Mouse (Mus musculus) kidney, postnatal 14 days (tissue): ENCODE data around the gene Spats2.
"Not testable (repeated sequence)": the region's sequence is repeated elsewhere in the genome, so short reads cannot be mapped to it uniquely, and the experiment has no call there.

Source experiments
- DNase-seq: peaks from one replicate; pipeline ENCODE4 v3.0.0; 2022; ENCODE audit warnings: mixed read lengths

Gene Spats2

DNA sequence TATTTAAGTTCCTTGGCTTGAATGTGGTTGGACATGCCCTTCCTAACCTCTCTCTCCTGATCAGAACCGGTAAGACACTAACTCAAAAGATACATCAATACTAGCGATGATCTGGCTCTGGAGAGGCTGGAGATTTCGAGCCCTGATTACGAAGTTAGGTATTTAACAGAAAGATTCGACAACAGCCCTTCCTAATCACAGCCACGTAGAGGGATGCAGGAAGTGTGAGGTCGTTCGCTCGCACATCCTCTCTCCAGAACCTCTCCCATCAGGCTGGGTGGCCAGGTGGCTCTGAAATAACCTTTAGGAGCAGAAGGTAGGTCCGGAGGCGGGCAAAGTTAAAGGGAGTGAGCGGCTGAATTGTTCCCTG lies at the start of gene Spats2:
Spats2 (plus strand) TSS at position 206 of the 370 bp plus-strand sequence.
- DNase-seq, result no peak

DNA sequence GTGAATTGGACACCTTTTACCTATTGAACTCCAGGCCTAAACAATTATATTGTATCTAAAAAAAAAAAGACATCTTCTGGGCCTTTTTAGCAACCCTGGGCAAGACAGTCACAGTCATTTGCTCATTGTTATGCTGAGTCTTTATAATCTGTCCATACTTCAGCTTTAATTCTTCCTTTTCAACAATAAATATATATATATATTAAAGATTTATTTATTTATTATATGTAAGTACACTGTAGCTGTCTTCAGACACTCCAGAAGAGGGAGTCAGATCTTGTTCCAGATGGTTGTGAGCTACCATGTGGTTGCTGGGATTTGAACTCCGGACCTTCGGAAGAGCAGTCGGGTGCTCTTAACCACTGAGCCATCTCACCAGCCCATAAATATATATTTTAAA lies 49.7 kb upstream of the Spats2 start:
- DNase-seq, result not testable (repeated sequence)

DNA sequence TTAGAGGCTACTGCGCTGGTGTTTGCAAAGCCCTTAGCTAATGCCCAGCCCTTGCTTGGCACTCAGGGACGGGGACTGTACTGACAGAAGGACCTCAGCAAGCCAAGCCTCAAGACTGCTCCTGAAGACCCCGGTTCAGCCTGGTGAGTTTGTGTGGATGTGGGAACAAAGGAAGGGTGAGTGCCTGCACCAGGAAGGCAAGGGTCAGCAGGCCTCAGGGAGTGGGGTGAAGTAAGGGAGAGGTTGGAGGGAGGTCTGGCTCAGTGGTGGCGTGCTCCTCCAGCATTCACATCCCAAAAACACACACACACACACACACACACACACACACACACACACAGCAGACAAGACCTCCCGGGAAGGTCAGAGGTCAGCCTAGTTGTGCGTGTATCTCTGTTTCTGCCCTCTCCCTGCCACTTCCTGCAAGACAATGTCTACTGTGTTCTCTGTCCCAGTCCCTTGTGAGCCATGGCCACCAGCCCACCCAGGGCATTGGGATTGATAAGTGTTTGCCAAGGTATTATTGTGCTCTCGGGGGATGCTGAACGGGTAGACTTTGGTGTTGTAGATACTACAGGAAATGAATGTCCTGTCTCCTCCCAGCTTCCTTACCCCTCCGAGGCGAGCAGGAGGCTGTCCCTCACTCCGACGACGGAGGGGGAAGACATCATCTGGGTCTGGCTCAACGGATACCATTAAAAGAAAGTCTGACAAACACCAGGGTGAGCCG lies 47.4 kb upstream of the Spats2 start:
- DNase-seq, result no peak

DNA sequence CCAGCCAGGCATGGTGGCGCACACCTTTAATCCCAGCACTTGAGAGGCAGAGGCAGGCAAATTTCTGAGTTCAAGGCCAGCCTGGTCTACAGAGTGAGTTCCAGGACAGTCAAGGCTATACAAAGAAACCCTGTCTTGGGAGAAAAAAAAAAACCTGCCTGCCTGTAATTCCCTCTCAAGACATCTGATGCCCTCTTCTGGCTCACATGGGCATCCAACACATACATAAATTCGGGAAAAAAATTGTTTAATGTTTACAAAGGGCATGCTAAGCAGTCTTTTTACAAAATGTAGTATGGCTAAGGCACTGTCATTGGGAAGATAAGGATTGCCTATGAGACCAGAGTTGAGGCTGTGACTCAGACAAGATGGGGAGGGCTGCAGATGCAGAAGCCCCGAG lies 45.9 kb upstream of the Spats2 start:
- DNase-seq, result no peak

DNA sequence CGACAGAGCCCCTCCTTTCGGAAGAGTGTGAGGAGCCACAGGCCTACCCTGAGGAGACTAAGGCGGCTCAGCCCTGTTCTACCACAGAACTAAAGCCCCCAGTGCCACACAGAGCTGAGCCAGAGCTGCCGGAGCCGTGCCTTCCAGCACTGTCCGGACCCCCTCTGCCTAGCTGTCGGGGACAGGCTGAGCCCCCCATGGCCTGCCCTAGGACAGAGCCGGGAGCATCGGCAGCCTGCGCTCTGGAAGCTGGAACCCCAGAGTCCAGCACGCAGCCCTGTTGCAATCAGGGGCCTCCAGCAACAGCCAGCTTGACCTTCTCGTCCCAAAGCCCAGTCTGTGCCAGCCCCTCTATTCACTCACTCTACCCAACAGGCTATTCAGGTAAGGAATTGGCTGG lies 43.4 kb upstream of the Spats2 start:
- DNase-seq, result no peak

DNA sequence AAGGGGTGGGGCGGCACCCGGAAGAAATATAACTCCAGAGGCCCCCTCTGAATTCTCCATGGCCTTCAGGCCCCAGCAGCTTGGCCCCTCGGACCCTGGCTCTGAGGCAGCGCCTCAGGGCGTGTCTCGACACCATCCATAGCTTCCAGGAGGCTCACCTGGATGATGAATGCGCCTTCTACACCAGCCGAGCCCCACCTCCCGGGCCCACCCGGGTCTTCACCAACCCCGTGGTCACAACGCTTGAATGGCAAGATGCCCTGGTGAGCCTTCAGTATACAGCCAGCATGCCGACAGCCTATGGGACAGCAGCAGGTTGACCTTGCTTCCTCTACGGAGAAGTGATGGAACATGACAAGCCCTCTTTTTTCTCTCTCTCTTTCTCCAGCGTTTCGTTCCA lies 42.9 kb upstream of the Spats2 start:
- DNase-seq, result no peak

DNA sequence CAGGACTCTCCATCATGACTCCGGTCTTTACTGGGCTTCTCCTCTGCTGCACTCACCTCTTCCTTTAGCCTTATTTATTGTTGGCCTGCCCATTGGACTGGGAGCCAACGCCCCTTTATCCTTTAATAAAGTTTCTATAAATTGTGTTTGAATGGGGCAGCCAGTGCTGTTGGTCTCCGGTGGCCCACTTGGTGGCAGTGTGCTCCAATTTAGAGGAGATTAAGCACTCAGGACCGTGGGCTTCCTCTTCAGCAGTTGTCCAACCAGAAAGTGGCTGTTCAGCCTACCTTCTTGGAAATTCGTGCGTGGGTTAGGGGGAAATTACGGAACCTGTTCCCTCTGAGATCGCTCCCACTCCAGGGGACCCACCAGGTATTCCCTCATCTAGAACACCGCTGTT lies 42.5 kb upstream of the Spats2 start:
- peak; percentile 74 for DNase-seq

DNA sequence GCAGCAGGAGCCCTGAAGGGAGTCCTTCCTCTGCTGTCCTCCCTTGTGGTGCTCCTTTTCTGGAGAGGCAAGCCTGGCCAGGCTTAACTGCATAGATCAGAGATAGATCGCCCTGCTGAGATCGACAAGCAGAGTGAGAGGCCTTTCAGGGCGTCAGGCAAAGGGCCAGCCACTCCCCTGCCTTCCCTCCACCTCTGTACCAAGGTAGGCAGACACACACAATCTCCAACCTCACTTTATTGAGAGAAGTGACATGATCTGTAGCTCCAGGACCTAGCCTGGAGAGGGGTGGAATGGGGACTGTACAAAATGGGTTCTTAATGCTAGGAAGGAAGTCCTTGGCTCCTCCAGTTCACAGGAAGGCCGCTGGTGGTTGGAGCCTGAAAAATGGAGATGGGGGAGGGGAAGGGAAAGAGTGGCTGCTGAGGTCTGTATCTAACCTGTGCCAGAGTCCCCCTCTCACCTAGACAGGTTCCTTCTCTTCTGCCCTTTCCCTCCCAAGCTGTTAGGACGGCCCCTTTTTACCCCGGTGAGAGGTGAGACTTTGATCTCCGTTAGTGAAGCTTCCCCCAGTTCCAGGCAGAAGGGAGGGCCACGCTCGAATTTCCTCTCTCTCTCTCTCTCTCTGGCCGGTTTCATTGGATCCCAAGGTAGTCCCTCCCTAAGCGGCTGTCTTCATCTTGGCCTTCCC lies 41.7 kb upstream of the Spats2 start:
- peak; percentile 55 for DNase-seq

DNA sequence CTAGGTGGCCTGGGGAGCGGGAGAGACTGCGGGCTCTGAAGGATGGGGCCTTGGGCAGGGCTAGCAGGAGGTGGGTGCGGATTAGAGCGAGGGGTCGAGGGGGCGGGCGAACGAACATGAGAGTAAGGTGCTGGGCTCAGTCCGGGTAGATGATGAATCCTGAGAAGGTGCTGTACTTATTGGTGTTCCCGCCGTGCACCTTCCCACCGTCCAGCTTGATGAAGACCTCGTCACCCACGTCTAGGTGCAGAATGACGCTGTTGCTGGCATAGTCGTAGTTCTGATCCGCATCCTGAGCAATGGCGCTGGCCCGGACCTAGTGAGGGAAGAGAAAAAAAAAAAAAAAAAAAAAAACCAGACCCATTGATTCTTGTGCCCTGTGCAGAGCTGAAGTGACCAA lies 41.1 kb upstream of the Spats2 start:
- DNase-seq, result no peak

DNA sequence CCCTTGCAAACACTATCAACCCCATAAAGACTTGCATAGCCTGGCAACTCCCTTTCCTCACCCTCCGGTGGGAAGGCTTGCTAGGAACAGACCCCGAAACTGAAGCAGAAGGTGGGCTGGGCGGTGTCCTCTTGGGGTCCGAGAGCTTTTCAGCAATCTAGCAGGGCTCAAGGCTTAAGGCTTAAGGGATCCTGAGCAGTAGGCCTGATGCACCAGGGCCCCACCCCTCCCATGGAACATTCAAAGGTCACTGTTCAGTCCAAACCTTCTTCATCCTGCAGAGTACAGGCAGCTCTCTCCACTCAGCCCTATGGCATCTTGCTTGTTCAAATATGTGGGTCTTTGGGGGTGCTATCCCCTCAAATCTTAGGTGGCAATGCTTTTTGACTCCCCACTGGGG lies 39.7 kb upstream of the Spats2 start:
- DNase-seq, result no peak

DNA sequence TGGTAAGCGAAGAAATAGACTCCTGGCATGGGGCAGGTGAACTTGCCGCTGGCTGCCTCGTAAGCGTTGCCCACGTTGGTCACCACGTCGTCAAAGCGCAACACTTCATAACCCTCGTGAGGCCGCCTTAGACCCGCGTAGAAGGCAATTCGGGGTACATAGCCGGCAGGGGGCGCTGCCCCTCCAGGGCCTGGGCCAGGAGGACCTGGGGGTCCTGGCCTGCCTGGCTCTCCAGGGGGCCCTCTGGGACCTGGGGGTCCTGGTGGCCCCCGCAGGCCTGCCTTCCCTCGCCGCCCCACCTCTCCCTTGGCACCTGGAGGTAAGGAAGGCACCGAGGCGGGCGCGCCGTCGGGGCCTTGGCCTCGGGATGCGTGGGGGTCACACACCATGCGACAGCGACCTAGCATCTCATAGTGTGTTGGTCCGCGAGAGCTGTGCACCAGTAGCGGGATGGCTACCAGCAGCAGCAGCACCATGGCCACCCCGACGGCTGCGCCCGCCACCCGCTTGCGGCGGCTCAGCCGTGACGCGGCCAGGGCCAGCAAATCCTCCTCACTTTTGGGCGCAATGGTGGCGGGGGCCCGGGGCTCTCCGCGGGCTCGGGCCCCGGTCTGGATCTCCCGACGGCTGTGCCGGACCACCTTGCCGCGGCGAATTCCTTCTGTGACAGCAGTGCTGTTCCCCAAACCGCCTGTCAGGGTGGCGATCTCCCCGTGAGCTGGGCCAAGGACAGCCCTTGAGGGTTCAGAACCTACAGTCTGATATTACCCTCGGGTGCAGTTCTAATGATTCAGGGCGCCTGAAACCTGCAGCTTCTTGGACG lies 38.3 kb upstream of the Spats2 start, which contains the start of gene C1ql4:
C1ql4 (minus strand) TSS at position 565 of the 823 bp plus-strand sequence.
- DNase-seq, result no peak

DNA sequence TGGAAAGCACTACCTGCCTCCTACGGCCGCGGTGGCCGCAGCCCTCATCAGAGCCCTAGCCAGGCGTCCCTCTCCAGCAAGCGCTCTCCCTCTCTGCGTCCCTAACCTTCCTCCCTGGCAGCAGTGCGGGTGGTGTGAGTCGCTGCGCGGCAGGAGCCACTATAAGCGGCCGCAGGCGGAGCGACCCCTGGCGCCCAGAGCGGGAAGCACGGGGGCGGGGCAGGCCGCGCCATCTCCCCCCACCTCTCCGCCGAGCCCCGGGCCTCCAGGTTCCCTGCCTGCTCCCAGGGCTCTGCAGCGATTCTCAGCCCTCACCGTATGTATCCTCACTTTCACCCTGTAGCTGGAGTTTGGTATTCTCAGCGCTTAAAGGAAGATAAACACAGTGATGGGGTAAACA lies 37.4 kb upstream of the Spats2 start:
- DNase-seq, result peak; percentile 87

DNA sequence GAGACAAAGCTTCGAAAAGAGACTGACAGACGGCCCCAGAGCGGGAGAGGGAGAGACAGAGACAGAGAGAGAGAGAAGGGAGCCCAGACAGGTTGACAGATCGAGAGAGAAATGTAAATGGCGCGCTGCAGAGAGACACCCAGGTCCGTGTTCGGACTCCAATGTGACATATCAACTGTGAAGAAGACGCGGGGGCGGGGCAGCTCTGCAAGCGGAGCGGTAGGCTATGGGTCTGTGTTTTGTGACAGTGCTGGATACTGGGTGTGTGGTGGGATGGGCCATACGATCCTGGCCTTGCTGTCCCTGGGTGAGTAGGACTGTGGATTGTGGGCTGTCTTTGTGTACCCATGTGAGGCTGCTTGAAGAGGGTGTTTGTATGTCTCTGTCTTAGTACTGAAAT lies 36.6 kb upstream of the Spats2 start:
- no peak for DNase-seq

DNA sequence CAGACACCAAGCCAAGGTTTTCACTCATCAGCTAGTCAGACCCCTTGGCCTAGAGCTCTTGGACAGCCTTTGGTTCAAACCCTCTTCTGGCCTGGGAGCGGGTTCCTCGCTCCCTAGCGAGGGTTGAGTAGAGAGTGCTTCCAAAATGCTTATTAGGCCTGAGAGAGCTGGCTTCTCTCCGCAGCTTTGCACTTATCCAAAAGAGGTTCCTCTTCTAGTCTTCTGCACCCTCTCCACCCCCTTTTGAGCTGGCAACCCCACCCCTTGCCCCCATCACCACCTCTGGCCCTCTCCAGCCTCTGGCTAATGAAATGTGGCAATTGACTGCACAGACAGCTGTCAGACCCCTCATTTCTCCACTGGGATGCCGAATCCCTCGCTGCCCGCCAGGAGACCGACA lies 32.8 kb upstream of the Spats2 start, which contains the start of gene Dnajc22:
Dnajc22 (plus strand) TSS at position 301 of the 400 bp plus-strand sequence.
- DNase-seq, result no peak

DNA sequence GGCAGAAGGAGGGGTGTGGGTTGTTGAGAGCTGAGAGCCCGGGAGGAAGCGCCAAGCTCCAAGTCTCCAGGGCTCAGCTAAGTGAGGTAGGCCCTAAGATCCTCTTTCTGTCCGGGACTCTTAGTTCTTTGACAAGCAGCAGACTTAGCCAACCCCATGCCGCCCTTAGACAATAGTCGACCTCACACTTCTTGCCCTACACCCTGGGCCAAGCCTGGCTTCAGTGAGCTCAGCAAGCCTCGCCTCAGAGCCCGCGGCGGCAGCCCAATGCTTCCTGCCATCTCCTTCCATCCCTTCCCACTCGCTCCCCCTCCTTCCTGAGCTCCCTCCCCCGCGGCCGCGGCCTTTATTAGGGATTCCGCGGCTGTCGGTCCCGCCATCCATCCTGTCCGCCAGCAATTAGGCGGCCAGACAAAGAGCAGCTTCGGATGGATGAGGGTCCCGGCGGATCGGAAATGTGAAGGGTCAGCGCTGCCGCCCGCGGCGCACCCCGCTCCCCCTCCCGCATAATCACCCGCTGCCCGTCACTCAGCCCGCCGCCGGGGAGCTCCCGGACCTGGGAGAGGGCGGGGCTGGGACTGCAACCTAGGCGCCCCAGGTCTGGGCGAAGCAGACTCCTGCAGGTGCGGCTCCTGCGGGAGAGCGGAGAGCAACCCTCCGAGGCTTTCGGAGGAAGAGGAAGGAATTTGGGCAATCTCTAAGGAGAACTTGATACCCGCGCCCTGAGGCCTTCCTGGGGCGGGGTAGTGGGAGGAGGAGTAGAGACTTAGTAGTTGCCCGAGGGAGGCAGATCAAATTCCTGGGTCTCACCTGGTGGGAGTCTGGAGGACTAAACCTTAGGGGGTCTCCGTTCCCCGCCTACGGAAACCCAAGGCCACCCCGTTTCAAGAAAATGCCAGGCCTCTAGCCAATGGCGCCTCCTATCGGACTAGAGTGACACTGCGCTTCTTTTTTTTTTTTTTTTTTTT lies 32.1 kb upstream of the Spats2 start:
- DNase-seq, result peak; percentile 46

DNA sequence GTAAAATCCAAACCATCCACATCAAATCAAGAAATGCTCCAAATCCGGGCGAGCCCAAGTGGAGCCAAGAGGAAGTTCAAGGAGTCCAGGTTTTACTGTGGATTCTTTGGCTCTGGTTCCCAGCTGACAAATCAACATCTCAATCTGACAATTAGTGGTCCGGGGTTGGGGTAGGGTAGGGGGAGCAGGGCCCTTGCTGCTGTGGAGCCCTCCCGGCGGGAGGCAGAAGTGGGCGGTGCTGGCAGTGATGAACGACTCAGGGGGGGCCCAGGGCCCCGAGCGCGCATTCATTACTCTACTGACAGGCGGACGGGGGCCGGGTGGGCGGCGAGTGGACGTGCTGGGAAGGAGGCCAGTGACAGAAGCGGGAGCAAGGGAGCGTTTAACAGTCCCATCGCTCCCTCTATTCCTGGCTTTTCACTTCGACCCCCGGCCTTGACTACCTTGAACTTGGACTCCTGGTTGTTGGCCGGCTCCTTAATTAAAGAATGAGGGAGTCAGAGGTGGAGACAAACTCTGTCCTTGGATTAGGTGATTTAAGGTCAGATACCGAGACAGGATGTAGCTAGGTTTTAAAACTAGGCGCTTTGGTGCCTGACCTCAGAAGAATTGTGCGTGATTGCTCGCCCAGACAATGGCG lies 31.0 kb upstream of the Spats2 start:
- peak; percentile 36 for DNase-seq

DNA sequence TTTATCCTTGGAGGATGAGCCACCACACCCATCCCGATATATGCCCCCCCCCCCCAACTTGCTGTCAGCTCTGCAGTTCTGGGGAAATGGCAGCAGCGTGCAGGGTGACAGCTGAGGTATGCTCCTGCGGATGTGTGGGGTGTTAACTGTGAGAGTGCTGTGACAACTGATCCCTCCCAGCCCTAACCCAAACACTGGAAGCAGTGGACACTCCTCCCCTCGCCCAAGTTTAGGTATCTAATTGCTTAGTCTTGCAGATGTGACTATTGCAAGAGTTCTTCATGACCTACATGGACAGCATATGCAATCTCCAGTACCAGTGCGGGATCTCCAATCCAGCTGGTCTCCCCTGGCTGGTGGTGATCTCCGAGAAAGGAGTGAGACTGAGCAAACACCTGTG lies 30.4 kb upstream of the Spats2 start:
- DNase-seq, result no peak

DNA sequence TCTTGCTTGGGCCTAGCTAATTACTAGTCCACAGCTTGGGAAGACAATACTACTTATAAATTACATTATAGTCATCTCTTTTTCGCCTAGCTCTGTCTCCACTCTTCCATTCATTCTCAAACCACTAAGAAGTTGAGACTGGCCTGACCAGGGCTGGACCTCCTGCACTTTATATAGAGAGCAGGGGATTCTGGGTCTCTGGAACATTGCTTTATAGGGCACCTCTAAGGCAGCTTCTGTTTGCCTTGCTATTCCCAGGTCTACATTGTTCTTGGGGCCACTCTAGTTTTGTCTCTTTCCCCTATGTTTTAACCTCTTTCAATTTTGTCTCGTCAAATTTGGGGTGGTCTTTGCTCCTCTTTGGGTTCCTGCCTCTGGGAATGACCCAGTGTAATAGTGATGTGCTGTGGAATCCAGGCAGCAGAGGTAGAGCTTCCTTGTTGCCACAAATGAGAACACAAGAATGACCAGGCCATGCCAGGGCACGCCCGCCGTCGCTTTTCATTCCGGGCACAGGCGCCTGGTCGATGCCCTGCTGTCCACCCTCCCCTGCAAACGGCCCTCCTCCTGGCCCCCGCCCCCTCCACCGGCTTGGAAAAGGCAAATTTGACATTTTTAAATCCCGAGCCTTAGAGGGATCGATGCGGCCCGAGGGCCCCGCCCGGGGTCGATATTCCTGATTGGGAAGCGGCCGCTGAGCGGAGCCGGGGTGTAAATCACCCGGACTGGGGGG lies 29.5 kb upstream of the Spats2 start:
- peak; percentile 39 for DNase-seq

DNA sequence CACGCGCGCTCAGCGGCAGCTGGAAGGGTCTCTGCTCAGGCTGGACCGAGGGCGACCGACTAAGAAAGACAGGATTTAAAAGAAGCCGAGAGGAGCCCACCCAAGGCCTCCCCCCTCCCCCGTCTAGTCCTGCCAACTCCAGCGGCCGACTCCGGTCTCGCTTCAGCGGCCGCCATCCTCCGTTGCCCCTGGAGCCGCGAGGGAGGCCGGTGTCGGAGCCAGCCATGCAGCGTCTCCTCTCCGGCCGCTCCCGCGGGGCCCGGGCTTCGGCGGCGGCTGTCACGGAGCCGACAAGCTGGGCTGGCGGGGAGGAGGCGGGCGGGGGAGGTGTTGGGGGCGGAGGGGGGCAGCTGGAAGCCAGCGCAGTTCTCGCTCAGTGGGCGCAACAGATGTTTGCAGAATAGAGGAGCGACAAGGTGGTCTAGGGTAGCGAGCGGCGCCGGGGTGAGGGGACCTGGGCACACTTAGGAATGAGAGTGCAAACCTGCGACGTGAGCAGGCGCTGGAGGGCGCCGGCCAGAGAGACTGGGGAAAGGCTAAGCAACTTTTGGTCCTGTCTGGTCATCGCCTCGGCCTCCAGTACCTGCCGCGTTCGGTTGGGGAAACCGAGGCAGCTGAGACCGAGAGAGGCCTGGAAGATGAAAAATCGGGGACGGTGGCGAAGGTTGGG lies 28.8 kb upstream of the Spats2 start:
- DNase-seq, result peak; percentile 66

DNA sequence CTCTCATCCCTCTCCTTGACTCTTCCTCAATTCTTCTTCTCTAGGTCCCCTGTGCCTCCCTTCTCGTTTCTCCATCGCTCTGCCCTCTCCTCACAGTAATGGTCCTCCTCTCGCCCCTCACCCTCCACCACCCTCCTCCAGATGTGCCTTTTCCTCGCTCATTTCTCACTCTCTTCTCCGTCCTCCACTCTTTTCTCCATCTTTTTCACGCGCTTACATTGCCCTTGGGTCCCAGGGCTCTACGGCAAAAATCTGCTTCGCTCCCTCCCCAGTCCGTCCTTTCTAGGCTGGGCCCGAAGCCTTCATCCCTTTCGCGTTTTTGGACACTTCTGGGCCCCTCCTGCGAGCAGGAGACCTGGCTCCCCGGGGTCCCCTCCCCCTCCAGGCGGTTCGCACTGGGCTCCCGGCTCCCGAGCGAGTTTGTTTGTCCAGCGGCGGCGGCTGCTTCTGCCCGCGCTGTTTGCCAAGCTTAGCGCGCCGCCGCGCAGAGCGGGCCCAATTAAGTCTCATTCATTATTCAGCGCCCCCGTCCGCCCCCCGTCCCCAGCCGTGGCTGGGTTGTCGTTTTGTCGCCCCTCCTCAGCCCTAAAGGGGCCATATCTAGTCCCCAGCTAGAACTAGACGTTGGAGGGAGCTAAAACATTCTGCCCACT lies 27.8 kb upstream of the Spats2 start:
- peak; percentile 50 for DNase-seq
